ENCODE assay signal across 10 mouse cellular contexts in the genomic region with DNA sequence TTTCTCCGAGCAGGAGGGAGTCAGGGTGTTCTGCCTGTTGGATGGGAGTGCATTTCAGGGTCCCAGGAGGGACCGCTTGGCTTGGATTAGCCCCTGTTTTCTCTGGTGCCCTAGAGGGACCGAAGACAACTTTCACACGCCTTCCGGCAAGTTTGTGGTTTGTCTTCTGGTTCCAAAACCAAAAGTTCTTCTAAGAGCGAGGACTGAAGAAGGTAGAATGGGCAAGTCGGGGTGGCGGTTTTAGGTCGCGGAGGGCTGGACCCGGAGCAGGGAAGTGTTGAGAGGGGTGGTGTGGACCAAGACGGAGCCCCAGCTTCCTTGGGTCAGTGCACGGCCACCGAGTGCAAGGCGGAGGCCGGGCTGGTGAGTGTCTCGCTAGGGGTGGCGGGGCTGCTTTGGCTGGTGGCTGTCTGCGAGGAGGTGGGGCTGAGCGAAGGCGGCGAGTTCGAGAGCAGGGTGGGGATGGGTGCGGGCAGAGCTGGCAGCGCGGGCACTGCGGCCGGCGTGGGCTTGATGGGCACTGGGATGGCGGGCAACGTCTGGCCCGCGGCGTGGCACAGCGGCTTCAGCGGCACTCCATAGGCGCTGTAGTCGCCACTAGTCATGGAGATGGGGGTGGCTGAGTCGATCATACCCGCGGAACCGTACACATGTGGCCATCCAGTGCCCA. TPM values are rescaled to one million over a fixed set of nuclear protein-coding genes. Genes with fewer than 3 reads are reported as not detected.
DNase-seq lines count a peak whose midpoint lies in the region; ATAC-seq and TF ChIP-seq lines count a peak whose summit lies in the region.
"Had no signal": no experiment of that assay in that cellular context is flagged by ENCODE, and none has a peak within 500 bp of the region (broad histone marks: within the 10 kb centered on the region; RNA-seq: fewer than 3 reads in every experiment).

No protein-coding gene starts in this region.

- H3K27me3 ChIP-seq in heart, embryonic 11.5 days (ENCODE audit: control insufficient read depth, insufficient read depth, low read length), result peaks cover 93% of the 10 kb centered on the region
- peaks cover 98% of the 10 kb centered on the region for H3K27me3 ChIP-seq in forebrain, postnatal 0 days (ENCODE audit: insufficient read depth, low read length)
- peaks cover 75% of the 10 kb centered on the region for H3K27me3 ChIP-seq in midbrain, embryonic 12.5 days

- H3K36me3 ChIP-seq in heart, embryonic 11.5 days (ENCODE audit: control insufficient read depth, insufficient read depth, low read length), result no peaks in the 10 kb centered on the region
- no peaks in the 10 kb centered on the region for H3K36me3 ChIP-seq in ES-E14 (ENCODE audit: control insufficient read depth, insufficient read depth, low read length, poor library complexity, severe bottlenecking)
- H3K36me3 ChIP-seq in forebrain, postnatal 0 days (ENCODE audit: insufficient read depth), result no peaks in the 10 kb centered on the region
- H3K36me3 ChIP-seq in midbrain, embryonic 12.5 days, result no peaks in the 10 kb centered on the region

- H3K9ac ChIP-seq in heart, embryonic 11.5 days (ENCODE audit: low read depth, low read length), result no peak overlapping the region
- no peak overlapping the region for H3K9ac ChIP-seq in ES-E14 (ENCODE audit: insufficient read depth, low read depth, low read length, poor library complexity, severe bottlenecking)
- H3K9ac ChIP-seq in forebrain, postnatal 0 days, result no peak overlapping the region
- peak overlapping the region; percentile 73 for H3K9ac ChIP-seq in midbrain, embryonic 12.5 days (replicated peaks)

- ATAC-seq in heart, embryonic 11.5 days (replicated peaks; ENCODE audit: insufficient number of reproducible peaks, low FRiP score, low TSS enrichment), result no peak
- ATAC-seq in forebrain, postnatal 0 days, result no peak
- no peak for ATAC-seq in midbrain, embryonic 12.5 days (ENCODE audit: low FRiP score, low read depth)

- no peak overlapping the region for H3K4me2 ChIP-seq in heart, embryonic 11.5 days
- H3K4me2 ChIP-seq in forebrain, postnatal 0 days (ENCODE audit: low read depth), result no peak overlapping the region
- H3K4me2 ChIP-seq in midbrain, embryonic 12.5 days (replicated peaks), result peak overlapping the region; percentile 71

- no peak for DNase-seq in heart, postnatal 4 days
- DNase-seq in ES-E14 (ENCODE audit: low read depth, low spot score), result no peak
- no peak for DNase-seq in forebrain, postnatal 0 days
- DNase-seq in spleen, postnatal 4 days (ENCODE audit: low spot score in 2 of 2), result no peak
- DNase-seq in Muller cell, postnatal 12 days (ENCODE audit: inconsistent ontology term), result no peak
- no peak for DNase-seq in cerebellum, postnatal 25 days
- DNase-seq: right cerebral cortex, adult 18-20 months had no signal

- WGBS in heart, embryonic 11.5 days (ENCODE audit: insufficient replicate concordance), result 1% methylated on average over 42 of the region's 42 CpGs
- WGBS in forebrain, postnatal 0 days, result 3% methylated on average over 41 of the region's 42 CpGs
- under 1% methylated on average over 38 of the region's 42 CpGs for WGBS in midbrain, embryonic 12.5 days

- in situ Hi-C loops in ES-E14 (cut with MboI; ENCODE audit: low sequenced_read_pairs in 2 of 2, unreplicated experiment in 2 of 2), result no loop called here

- no peak overlapping the region for H3K27ac ChIP-seq in heart, embryonic 11.5 days (ENCODE audit: low read depth, low read length)
- H3K27ac ChIP-seq in ES-E14 (ENCODE audit: insufficient read depth, low read depth, low read length, poor library complexity, severe bottlenecking), result no peak overlapping the region
- H3K27ac ChIP-seq in forebrain, postnatal 0 days (ENCODE audit: low read depth, low read length), result no peak overlapping the region
- peak overlapping the region; percentile 64 for H3K27ac ChIP-seq in midbrain, embryonic 12.5 days (replicated peaks)

- peak overlapping the region; percentile 1; the same call in 1 of the 2 replicates for H3K4me3 ChIP-seq in heart, embryonic 11.5 days (ENCODE audit: low read depth, low read length)
- peak overlapping the region; percentile 35 to 49; a peak in 3 of 4 replicates for H3K4me3 ChIP-seq in ES-E14 (ENCODE audit: insufficient read depth in 1 of 2, low read depth in 1 of 2, low read length in 2 of 2, poor library complexity in 1 of 2, severe bottlenecking in 1 of 2)
- peak overlapping the region; percentile 14; the same call in 1 of the 2 replicates for H3K4me3 ChIP-seq in forebrain, postnatal 0 days (ENCODE audit: low read depth, low read length)
- peak overlapping the region; percentile 57 for H3K4me3 ChIP-seq in midbrain, embryonic 12.5 days

- TF ChIP-seq CTCF in forebrain, postnatal 0 days (IDR thresholded peaks at IDR 0.05; ENCODE audit: low read depth), result no peak

- 0 out of 2 replicates have a peak, but pooled peaks cover 6% of the 10 kb centered on the region for H3K4me1 ChIP-seq in heart, embryonic 11.5 days (ENCODE audit: control insufficient read depth, insufficient read depth, low read length)
- H3K4me1 ChIP-seq in ES-E14 (ENCODE audit: control insufficient read depth in 2 of 2, insufficient read depth in 2 of 2, low read length in 2 of 2, poor library complexity in 1 of 2), result peaks cover 3 to 6% of the 10 kb centered on the region in 2 experiments; a peak in 1 of 4 replicates
- H3K4me1 ChIP-seq in forebrain, postnatal 0 days (ENCODE audit: insufficient read depth), result no peaks in the 10 kb centered on the region
- peaks cover 75% of the 10 kb centered on the region for H3K4me1 ChIP-seq in midbrain, embryonic 12.5 days

- H3K9me3 ChIP-seq in heart, embryonic 11.5 days (replicated peaks; ENCODE audit: control insufficient read depth, low read length), result no peaks in the 10 kb centered on the region
- no peaks in the 10 kb centered on the region for H3K9me3 ChIP-seq in ES-E14 (ENCODE audit: control insufficient read depth, insufficient read depth, low read depth, low read length)
- no peaks in the 10 kb centered on the region for H3K9me3 ChIP-seq in forebrain, postnatal 0 days (ENCODE audit: low read length)
- no peaks in the 10 kb centered on the region for H3K9me3 ChIP-seq in midbrain, embryonic 12.5 days

TF ChIP-seq in ES-E14, 5 proteins besides CTCF, POLR2A, EP300 and RAD21:
- TF ChIP-seq ZNF384 (IDR thresholded peaks at IDR 0.05; ENCODE audit: low read depth, low read length), result no peak
- TF ChIP-seq MAFK (IDR thresholded peaks at IDR 0.05; ENCODE audit: insufficient read depth, low read depth, low read length), result no peak
- no peak for TF ChIP-seq ZC3H11A (IDR thresholded peaks at IDR 0.05; ENCODE audit: borderline replicate concordance, low read depth, low read length)
- TF ChIP-seq CHD2 (IDR thresholded peaks at IDR 0.05; ENCODE audit: low read depth, low read length), result no peak
- TF ChIP-seq HCFC1 (IDR thresholded peaks at IDR 0.05; ENCODE audit: borderline replicate concordance, insufficient read depth, low read length), result no peak

RNA-seq across cellular contexts. Expression of a gene that starts 1.7 kb away (rescaled TPM):
- not detected in 2 replicates for polyA plus RNA-seq in heart, embryonic 11.5 days (2014; fragmentation: Nextera tagmentation; extraction: Ambion mirVana)
- total RNA-seq in heart, postnatal 4 days (2021), result not detected
- not detected in 2 replicates for total RNA-seq in ES-E14 (2012; rRNA removed)
- total RNA-seq in forebrain, postnatal 0 days (2014; rRNA removed), result 2.5 and 8.7 TPM in 2 replicates
- polyA plus RNA-seq in forebrain, postnatal 0 days (2015; fragmentation: Nextera tagmentation; extraction: Ambion mirVana), result 0.47 and 2.0 TPM in 2 replicates
- 7.3 and 8.0 TPM in 2 replicates for polyA plus RNA-seq in midbrain, embryonic 12.5 days (2016; fragmentation: Nextera tagmentation; extraction: Ambion mirVana)
- total RNA-seq: left cerebral cortex, postnatal 36 days had no signal

Comparison
In these comparisons a context has a peak if more than half of its experiments do, and no peak if none do; other contexts are left out.
1. H3K4me3 ChIP-seq: peak in every context shown above with its lines; median percentile 57 in midbrain, embryonic 12.5 days; 42 in ES-E14; 14 in forebrain, postnatal 0 days; 1 in heart, embryonic 11.5 days.